Mouse (Mus musculus) ES-Bruce4 (cell line): ENCODE data around the gene Tas1r2.

Experiments used
- CTCF ChIP-seq: IDR thresholded peaks from one replicate; pipeline ENCODE4 v1.8.1; 2011; ENCODE audit warnings: low read depth, low read length
- EP300 ChIP-seq: IDR thresholded peaks from 2 replicates; pipeline ENCODE4 v1.6.1; 2011; ENCODE audit warnings: low read depth, low read length; ENCODE audit not compliant: insufficient read depth
- POLR2A ChIP-seq: IDR thresholded peaks from one replicate; pipeline ENCODE4 v1.8.1; 2011; ENCODE audit warnings: low read length; ENCODE audit not compliant: insufficient read depth

DNA sequence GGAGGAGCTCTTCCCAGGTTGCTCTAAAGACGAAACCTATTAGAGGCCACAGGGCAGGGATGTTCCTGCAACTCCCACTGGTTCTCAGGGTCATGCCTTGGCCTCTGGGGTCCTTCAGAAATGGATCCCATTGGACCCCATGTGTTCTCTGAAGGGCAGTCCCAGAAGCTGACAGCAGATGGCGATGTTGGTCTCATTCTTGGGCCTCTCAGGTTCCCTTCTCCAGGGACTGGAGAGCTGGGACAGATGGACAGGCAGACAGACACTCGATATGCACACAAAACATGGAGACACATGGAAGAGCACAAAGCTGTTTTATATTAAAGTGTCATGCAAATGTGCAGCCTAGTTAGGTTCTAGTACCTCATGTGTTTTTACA, 31.3 kb downstream of the Tas1r2 start:
- TF ChIP-seq EP300 (no peak), POLR2A (no peak), CTCF (peak; percentile 87)
